Mouse (Mus musculus) kidney, adult 8-10 months (tissue): ENCODE data around the gene Hist1h4a.

Experiments used
- DNase-seq, 2 experiments: peaks; one replicate each; pipeline ENCODE4 v3.0.0; 2022

Gene Hist1h4a

GRCm38 (mm10) chr13:23757921-23758320, 3.1 kb downstream of the Hist1h4a start:
- no peak for DNase-seq

GRCm38 (mm10) chr13:23757211-23757773, 3.7 kb downstream of the Hist1h4a start:
- DNase-seq, result no peak

- peak; percentile 89 to 92 for DNase-seq
Measured at GRCm38 (mm10) chr13:23756790-23757189, 4.2 kb downstream of the Hist1h4a start, which contains the start of gene Hist1h4b. Gene Hist1h4b, plus strand, starts transcription at chr13:23757013.

GRCm38 (mm10) chr13:23755000-23755399, 6.0 kb downstream of the Hist1h4a start:
- no peak for DNase-seq

- DNase-seq, result no peak
Measured at GRCm38 (mm10) chr13:23753314-23754078, 7.5 kb downstream of the Hist1h4a start.

GRCm38 (mm10) chr13:23752742-23753172, 8.3 kb downstream of the Hist1h4a start:
- no peak for DNase-seq

- peak; percentile 66 to 84 for DNase-seq
Measured at GRCm38 (mm10) chr13:23752067-23752741, 8.8 kb downstream of the Hist1h4a start, which contains the start of gene Hist1h3b. Gene Hist1h3b, plus strand, starts transcription at chr13:23752267.

GRCm38 (mm10) chr13:23751478-23751956, 9.5 kb downstream of the Hist1h4a start:
- no peak for DNase-seq

- peak in 1 of 2 experiments; percentile 32 for DNase-seq
Measured at GRCm38 (mm10) chr13:23750839-23751477, 10.1 kb downstream of the Hist1h4a start, which contains the start of gene Hist1h2ab. Gene Hist1h2ab, plus strand, starts transcription at chr13:23751126.

- no peak for DNase-seq
Measured at GRCm38 (mm10) chr13:23749563-23750121, 11.4 kb downstream of the Hist1h4a start.

- DNase-seq, result no peak
Measured at GRCm38 (mm10) chr13:23747892-23748288, 13.1 kb downstream of the Hist1h4a start.

- no peak for DNase-seq
Measured at GRCm38 (mm10) chr13:23747081-23747891, 13.7 kb downstream of the Hist1h4a start.

- peak; percentile 59 to 86 for DNase-seq
Measured at GRCm38 (mm10) chr13:23746201-23747080, 14.6 kb downstream of the Hist1h4a start, which contains the start of gene Hist1h2bb. Gene Hist1h2bb, plus strand, starts transcription at chr13:23746734.

GRCm38 (mm10) chr13:23745381-23746161, 15.5 kb downstream of the Hist1h4a start, which contains the start of gene Hist1h3c:
Gene Hist1h3c, minus strand, starts transcription at chr13:23745602.
- DNase-seq, result peak; percentile 66 to 86

- no peak for DNase-seq
Measured at GRCm38 (mm10) chr13:23744421-23745380, 16.3 kb downstream of the Hist1h4a start.

GRCm38 (mm10) chr13:23743963-23744362, 17.1 kb downstream of the Hist1h4a start:
- DNase-seq, result no peak

- DNase-seq, result no peak
Measured at GRCm38 (mm10) chr13:23743215-23743614, 17.8 kb downstream of the Hist1h4a start.

GRCm38 (mm10) chr13:23742007-23742406, 19.0 kb downstream of the Hist1h4a start:
- no peak for DNase-seq
